Mouse (Mus musculus) layer of hippocampus, postnatal 25 days (tissue): Measurements from ENCODE around the gene Pla2g12b. TPM values are rescaled to one million over a fixed set of nuclear protein-coding genes. Genes with fewer than 3 reads are reported as not detected.
"Not testable (repeated sequence)": the region's sequence is repeated elsewhere in the genome, so short reads cannot be mapped to it uniquely, and the experiment has no call there.

Experiments used
- DNase-seq, 2 experiments: peaks; one replicate each; pipeline ENCODE4 v3.0.0; 2022; ENCODE audit warnings: mixed read lengths in 2 of 2, low spot score in 1 of 2; ENCODE audit errors: extremely low spot score in 1 of 2
- total RNA-seq, 2 experiments: library from RNA; stranded (reverse); gene quantifications; 2 replicates each; pipeline ENCODE4 v1.2.3; 2021

The Pla2g12b gene
- not detected for total RNA-seq

GRCm38 (mm10) chr10:59402899-59403792 is at the start of gene Pla2g12b:
Gene Pla2g12b (plus strand): TSS chr10:59403660.
- no peak for DNase-seq

- DNase-seq, result no peak
These were observed 49.3 kb upstream of the Pla2g12b start for GRCm38 (mm10) chr10:59354120-59354519.

- no peak for DNase-seq
These were observed 48.4 kb upstream of the Pla2g12b start for GRCm38 (mm10) chr10:59355020-59355419.

- no peak for DNase-seq
These were observed 44.7 kb upstream of the Pla2g12b start for GRCm38 (mm10) chr10:59358744-59359143.

- DNase-seq, result no peak
These were observed 40.3 kb upstream of the Pla2g12b start for GRCm38 (mm10) chr10:59363208-59363607.

- DNase-seq, result no peak
These were observed 38.9 kb upstream of the Pla2g12b start for GRCm38 (mm10) chr10:59364551-59364950.

- DNase-seq, result no peak
These were observed 37.5 kb upstream of the Pla2g12b start for GRCm38 (mm10) chr10:59365804-59366589.

- no peak for DNase-seq
These were observed 36.7 kb upstream of the Pla2g12b start for GRCm38 (mm10) chr10:59366746-59367145.

GRCm38 (mm10) chr10:59367206-59367605 is 36.3 kb upstream of the Pla2g12b start:
- DNase-seq, result no peak

GRCm38 (mm10) chr10:59368729-59369128 is 34.7 kb upstream of the Pla2g12b start:
- DNase-seq, result no peak

GRCm38 (mm10) chr10:59369426-59369825 is 34.0 kb upstream of the Pla2g12b start:
- no peak for DNase-seq

GRCm38 (mm10) chr10:59377906-59378305 is 25.6 kb upstream of the Pla2g12b start:
- no peak for DNase-seq

- no peak for DNase-seq
These were observed 24.7 kb upstream of the Pla2g12b start for GRCm38 (mm10) chr10:59378728-59379127.

GRCm38 (mm10) chr10:59379927-59380326 is 23.5 kb upstream of the Pla2g12b start:
- no peak for DNase-seq

- DNase-seq, result no peak
These were observed 23.0 kb upstream of the Pla2g12b start for GRCm38 (mm10) chr10:59380411-59380821.

GRCm38 (mm10) chr10:59381563-59381962 is 21.9 kb upstream of the Pla2g12b start:
- DNase-seq, result not testable (repeated sequence)

GRCm38 (mm10) chr10:59386951-59387350 is 16.5 kb upstream of the Pla2g12b start:
- peak; percentile 18 to 46 for DNase-seq

GRCm38 (mm10) chr10:59389652-59390051 is 13.8 kb upstream of the Pla2g12b start:
- no peak for DNase-seq

GRCm38 (mm10) chr10:59391907-59392306 is 11.6 kb upstream of the Pla2g12b start:
- no peak for DNase-seq

GRCm38 (mm10) chr10:59395461-59395860 is 8.0 kb upstream of the Pla2g12b start, which contains the start of gene Gm10273:
Gene Gm10273 (plus strand): TSS chr10:59395632.
- DNase-seq, result not testable (repeated sequence)

GRCm38 (mm10) chr10:59403793-59404149 is 311 bp downstream of the Pla2g12b start:
- DNase-seq, result no peak
